In the genomic region with DNA sequence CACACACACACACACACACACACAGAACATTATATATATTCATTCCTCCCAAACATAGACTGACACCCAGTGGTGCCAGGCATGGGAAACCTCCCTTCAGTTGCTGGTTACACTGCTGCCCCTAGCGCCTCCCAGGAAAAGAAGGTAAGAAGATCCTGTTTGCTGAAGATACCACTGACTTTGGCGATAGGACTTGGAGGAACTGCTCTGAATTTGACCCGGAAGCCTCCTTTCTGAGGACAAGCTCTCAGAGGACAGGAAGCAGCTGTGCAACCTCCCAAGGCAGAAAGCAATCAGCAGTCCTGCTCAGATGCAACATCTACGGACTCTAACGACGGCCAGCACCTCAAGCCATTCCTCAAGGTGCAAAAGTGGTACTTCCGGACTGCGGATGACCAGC, we compare ENCODE assay signal across 11 mouse cellular contexts.
DNase-seq lines count a peak whose midpoint lies in the region; ATAC-seq and TF ChIP-seq lines count a peak whose summit lies in the region.
"Had no signal": no experiment of that assay in that cellular context is flagged by ENCODE, and none has a peak within 500 bp of the region (broad histone marks: within the 10 kb centered on the region; RNA-seq: fewer than 3 reads in every experiment).

No protein-coding gene starts in this region.

- no peaks in the 10 kb centered on the region for H3K27me3 ChIP-seq in liver, embryonic 11.5 days (replicated peaks; ENCODE audit: control insufficient read depth, insufficient read depth, low read length)
- H3K27me3 ChIP-seq in thymus, adult 2 months (ENCODE audit: control insufficient read depth, insufficient read depth, low read length) = no peaks in the 10 kb centered on the region
- H3K27me3 ChIP-seq: lung, embryonic 15.5 days had no signal

- no peak for TF ChIP-seq POLR2A in thymus, adult 2 months (IDR thresholded peaks at IDR 0.05; ENCODE audit: control insufficient read depth, extremely low read depth, insufficient read depth, low read length, poor library complexity)

- no peaks in the 10 kb centered on the region for H3K9me3 ChIP-seq in liver, embryonic 11.5 days (ENCODE audit: control insufficient read depth, low read length)
- H3K9me3 ChIP-seq: hindbrain, embryonic 10.5 days; lung, embryonic 15.5 days had no signal

- no peak; the same call in 1 of the 2 replicates for ATAC-seq in liver, embryonic 11.5 days (replicated peaks; ENCODE audit: low FRiP score)
- ATAC-seq in granulocyte monocyte progenitor cell, adult 5-6 weeks (replicated peaks; ENCODE audit: poor library complexity, severe bottlenecking) = peak; percentile 22
- ATAC-seq: midbrain, embryonic 16.5 days had no signal

- H3K4me1 ChIP-seq in liver, embryonic 11.5 days (replicated peaks; ENCODE audit: control insufficient read depth, insufficient read depth, low read length) = no peaks in the 10 kb centered on the region
- peaks cover 5% of the 10 kb centered on the region for H3K4me1 ChIP-seq in thymus, adult 2 months (replicated peaks; ENCODE audit: control insufficient read depth, insufficient read depth, low read length)
- H3K4me1 ChIP-seq: lung, embryonic 15.5 days had no signal

- no peaks in the 10 kb centered on the region for H3K36me3 ChIP-seq in liver, embryonic 11.5 days (ENCODE audit: control insufficient read depth, insufficient read depth, low read length)
- H3K36me3 ChIP-seq in thymus, adult 2 months (ENCODE audit: control insufficient read depth, insufficient read depth, low read length) = no peaks in the 10 kb centered on the region
- H3K36me3 ChIP-seq: hindbrain, embryonic 10.5 days; lung, embryonic 15.5 days had no signal

- TF ChIP-seq CTCF in thymus, adult 2 months (IDR thresholded peaks at IDR 0.05; ENCODE audit: borderline replicate concordance, control insufficient read depth, extremely low read depth, insufficient read depth, low read length, poor library complexity) = no peak

- WGBS in liver, embryonic 11.5 days = 53% methylated on average over 8 of the region's 8 CpGs
- WGBS in thymus, adult 2 months = 26% methylated on average over 8 of the region's 8 CpGs

- no peak overlapping the region for H3K9ac ChIP-seq in liver, embryonic 11.5 days (ENCODE audit: low read depth, low read length)
- H3K9ac ChIP-seq: lung, embryonic 15.5 days had no signal

- H3K4me2 ChIP-seq in liver, embryonic 11.5 days = no peak overlapping the region
- H3K4me2 ChIP-seq: lung, embryonic 15.5 days had no signal

- DNase-seq in adrenal gland, postnatal 14 days = peak; percentile 11
- DNase-seq in adrenal gland, adult 2 months = no peak
- peak; percentile 7 for DNase-seq in liver
- no peak for DNase-seq in liver, embryonic 11.5 days (ENCODE audit: low spot score)
- DNase-seq in thymus, adult 2 months = peak; percentile 25
- no peak for DNase-seq in adrenal gland, adult (ENCODE audit: inconsistent age in 2 of 2, low spot score in 1 of 2)
- DNase-seq in ovary, postnatal 10 days (ENCODE audit: low spot score) = no peak

- H3K4me3 ChIP-seq in liver, embryonic 11.5 days (ENCODE audit: low read depth, low read length) = no peak overlapping the region
- no peak overlapping the region for H3K4me3 ChIP-seq in thymus, adult 2 months (ENCODE audit: control insufficient read depth, insufficient read depth, low read length)
- H3K4me3 ChIP-seq: hindbrain, embryonic 10.5 days; lung, embryonic 15.5 days had no signal

- H3K27ac ChIP-seq in liver, embryonic 11.5 days (ENCODE audit: low read depth, low read length) = no peak overlapping the region
- peak overlapping the region; percentile 43; the same call in 1 of the 2 replicates for H3K27ac ChIP-seq in thymus, adult 2 months (ENCODE audit: control insufficient read depth, insufficient read depth, low read length)
- H3K27ac ChIP-seq: hindbrain, embryonic 10.5 days; lung, embryonic 15.5 days had no signal

Comparison
In these comparisons a context has a peak if more than half of its experiments do, and no peak if none do; other contexts are left out.
1. DNase-seq: peak in adrenal gland, postnatal 14 days (single experiment), liver (single experiment) and thymus, adult 2 months (single experiment); none in adrenal gland, adult 2 months (single experiment), liver, embryonic 11.5 days (single experiment), adrenal gland, adult (0 of 2) and ovary, postnatal 10 days (single experiment).